Mouse (Mus musculus): ENCODE measurements around the gene Ercc4. TPM values are rescaled to one million over a fixed set of nuclear protein-coding genes. Genes with fewer than 3 reads are reported as not detected.

Ercc4 gene
- total RNA-seq, 4 experiments from 2014 or later = 4.2 to 5.5 (median 5.0) TPM

- DNase-seq (ENCODE audit: low spot score in 2 of 2) = no peak
Observed at GRCm38 (mm10) chr16:13194882-13195281, 85.4 kb downstream of the Ercc4 start.

- DNase-seq (ENCODE audit: low spot score in 2 of 2) = no peak
Observed at GRCm38 (mm10) chr16:13196626-13197025, 87.1 kb downstream of the Ercc4 start.

GRCm38 (mm10) chr16:13197293-13197692 is 87.8 kb downstream of the Ercc4 start:
- DNase-seq (ENCODE audit: low spot score in 2 of 2) = no peak

GRCm38 (mm10) chr16:13199204-13199603 is 89.7 kb downstream of the Ercc4 start:
- DNase-seq (ENCODE audit: low spot score in 2 of 2) = no peak

Other genes starting within 250 kb of the Ercc4 start
- 10 to 100 TPM; 24.7 to 25.9 (median 25.6) TPM for gene Mrtfb, start 146.8 kb downstream of the Ercc4 start, total RNA-seq (2022)

Measured in gastrocnemius, adult 8-10 months (tissue).